Mouse (Mus musculus) adrenal gland, postnatal 36 days (tissue): ENCODE results near the gene Syn3. TPM values are rescaled to one million over a fixed set of nuclear protein-coding genes. Genes with fewer than 3 reads are reported as not detected.

ENCODE experiments used
- DNase-seq, 2 experiments: peaks; one replicate each; pipeline ENCODE4 v3.0.0; 2021; ENCODE audit warnings: mixed read lengths in 1 of 2
- total RNA-seq, 2 experiments: library from RNA; stranded (reverse); gene quantifications; 2 replicates each; pipeline ENCODE4 v1.2.3; 2021

Gene Syn3
- total RNA-seq, 2 experiments from 2014 or later: 1.5 to 2.5 TPM

DNA sequence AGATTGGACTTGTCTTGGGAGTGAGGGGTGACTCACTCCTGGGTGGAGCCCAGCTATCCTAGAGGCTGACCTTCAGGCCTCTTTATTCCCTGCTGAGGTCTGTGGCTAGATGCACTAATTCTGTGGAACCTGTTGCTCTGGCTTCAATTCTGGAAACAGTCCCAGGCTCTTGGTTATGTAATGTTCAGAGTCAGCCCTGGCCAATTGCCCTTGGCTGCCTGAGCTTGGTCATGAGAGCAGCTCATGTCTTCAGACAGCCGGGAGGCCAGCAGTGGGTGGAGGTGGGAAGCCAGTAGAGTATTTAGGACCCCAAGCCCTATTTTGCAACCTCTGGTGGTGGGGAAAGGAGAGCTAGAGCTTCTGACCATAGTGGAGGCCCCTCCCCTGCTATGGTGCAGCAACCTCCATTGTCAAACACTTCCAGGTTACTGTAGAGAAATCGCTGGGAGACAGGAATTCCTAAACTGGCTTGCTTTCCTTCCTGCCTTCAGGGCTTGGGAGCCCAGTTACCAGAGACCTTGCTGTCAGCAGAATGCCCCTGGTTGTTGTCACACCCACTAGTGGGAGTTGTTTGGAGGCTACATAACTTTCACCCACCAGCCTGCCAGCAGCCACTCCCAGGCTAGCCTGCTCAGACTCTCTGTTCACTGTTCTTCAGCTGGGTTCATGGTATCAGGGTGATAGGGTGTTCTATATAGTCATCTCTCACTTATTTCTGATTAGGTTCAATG, 158.9 kb downstream of the Syn3 start:
- DNase-seq: peak; percentile 90 to 92

DNA sequence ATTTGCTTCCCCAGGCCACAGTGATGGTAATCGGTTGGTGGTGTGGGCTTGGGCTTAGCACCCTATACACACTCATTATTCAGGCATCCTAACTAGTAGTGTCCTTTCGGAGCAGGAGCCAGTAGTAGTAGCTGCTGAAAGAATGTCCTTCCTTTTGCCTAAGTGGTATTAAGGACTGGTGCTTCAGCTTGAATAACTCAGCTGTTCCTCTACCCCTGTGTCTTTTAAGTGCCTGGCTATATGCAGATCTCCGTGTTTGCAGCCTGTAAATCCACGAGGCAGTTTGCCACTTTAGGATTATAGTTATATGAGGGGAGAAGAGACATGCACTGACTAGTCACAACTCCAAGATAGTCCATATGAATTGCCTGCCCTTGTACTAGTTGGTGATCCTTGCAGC, 159.6 kb downstream of the Syn3 start:
- DNase-seq: no peak

DNA sequence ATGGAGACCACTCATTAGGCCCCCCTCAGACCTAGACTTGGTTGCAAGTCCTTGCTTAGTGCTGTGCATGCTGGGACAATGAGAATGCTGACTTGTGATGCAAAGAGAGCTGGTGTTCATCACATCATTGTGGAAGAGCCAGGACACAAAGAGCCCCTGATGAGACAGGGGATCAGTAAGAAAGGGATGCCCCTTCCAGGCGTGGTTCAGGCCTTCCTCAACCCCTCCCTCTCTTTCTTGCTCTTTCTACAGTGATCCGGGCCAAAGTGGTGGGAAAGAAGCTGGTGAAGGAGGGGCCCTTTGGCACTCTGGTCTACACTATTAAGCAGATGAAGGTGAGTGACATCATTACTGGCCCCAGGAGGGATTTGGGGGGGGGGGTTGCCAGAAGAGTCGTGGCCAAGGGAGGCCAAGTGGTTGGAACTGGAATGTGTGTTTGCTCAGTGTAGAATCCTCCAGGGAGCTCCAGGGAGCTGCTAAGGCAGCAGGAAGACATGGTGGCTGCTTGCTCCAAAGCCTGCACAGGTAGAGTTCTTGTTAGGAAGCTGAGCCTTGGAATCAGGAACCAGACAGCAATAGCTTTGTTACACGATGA, 160.5 kb downstream of the Syn3 start:
- DNase-seq: no peak

DNA sequence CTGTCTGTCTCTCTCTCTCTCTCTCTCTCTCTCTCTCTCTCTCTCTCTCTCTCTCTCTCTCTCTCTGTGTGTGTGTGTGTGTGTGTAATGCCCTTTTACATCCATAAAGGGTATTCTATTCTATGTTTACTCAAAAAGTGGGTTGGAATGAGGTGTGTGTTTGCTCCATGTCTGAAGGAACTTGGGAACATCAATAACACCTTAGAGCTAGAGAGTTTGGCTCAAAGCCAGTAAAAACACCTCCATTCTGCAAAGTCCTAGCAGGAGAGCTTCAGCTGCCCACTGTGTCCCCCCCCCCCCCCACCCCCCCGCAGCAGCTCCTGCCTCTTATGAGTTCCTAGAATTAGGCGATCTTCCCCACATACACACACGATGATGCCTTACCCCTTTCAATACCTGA, 161.5 kb downstream of the Syn3 start:
- no peak for DNase-seq

DNA sequence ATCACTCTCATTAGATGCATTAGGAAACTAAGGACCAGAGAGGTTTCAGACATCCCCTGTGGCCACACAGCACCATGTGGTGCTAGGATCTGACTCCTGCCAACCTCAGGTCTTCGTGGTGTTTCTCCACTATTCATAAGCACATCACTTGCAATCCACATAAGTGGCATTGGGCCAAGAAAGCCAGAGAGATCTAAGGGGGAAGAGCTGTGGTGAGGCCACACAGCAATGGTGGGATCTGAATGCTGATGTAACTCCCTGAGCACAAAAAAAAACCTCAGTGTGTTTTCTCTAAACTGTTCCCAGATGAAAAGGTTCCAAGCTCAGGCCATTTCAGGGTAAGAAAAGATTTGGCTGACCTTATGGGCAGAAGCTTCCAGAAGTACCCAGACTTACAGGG, 162.2 kb downstream of the Syn3 start:
- DNase-seq: no peak

DNA sequence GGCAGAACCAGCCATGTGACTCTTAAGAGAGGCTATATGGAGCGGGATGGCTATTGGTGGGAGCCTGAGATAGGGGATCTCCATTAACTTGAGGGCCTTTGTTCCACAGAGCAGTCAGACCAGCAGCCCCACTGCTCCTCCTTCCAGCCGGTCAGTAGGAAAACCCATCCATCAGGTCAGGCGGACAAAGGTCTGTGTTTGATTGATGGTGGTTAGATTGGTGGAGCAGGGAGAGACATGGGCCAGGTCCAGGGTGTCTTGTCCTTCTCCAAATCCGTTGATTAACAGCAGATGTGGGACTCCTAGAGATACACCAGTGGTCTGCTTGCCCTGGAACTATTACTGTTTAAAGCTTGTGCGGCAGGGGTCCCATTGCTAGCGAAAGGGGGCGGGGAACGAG, 164.1 kb downstream of the Syn3 start:
- DNase-seq: peak in 1 of 2 experiments; percentile 38

DNA sequence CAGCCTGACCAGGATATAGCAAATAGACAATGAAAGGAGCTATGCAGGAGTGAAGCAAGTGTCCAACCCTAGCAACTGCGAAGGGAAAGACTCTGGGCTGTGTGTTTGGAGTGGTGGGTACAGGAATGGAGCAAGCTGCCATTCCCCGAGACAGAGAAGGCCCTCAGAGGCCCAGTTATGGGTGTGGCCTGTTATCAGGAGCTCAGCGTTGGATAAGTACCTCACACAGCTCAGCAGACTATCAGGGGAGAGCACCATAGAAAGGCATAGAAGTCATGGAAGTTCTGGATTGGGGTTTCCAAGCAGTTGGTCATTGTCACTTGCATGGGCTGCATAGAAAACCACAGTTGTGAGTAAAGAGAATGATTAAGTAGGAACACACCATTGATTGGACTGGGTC, 165.8 kb downstream of the Syn3 start:
- DNase-seq: no peak

DNA sequence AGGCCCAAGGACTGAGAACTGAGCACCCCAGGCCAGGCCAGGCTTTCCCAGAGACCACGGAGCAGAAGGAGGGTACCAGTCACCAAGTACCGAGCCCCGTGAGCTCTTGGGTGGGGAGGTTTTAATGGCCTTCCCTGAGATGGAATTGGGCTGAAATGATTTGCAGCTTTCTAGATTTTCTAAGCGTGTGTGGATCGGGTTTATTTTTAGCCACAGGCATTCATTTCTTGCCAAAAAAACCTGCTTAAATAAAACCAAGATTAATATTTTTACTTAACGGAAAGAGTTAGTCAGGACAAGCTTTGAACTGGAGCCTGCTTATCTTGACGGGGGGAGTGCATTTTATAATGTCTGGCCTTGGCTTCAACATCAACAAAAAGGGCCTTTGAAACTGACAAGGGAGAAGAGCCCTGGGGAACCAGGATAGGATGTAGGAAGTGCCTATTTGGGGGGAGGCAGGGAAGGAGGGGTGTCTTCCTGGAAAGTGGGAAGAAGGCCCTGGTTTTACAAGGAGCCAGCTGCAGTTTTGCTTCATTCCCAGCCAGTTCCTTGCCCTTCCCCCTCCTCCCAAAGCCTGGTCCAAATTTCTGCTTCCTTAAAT, 166.9 kb downstream of the Syn3 start:
- peak; percentile 45 to 64 for DNase-seq

DNA sequence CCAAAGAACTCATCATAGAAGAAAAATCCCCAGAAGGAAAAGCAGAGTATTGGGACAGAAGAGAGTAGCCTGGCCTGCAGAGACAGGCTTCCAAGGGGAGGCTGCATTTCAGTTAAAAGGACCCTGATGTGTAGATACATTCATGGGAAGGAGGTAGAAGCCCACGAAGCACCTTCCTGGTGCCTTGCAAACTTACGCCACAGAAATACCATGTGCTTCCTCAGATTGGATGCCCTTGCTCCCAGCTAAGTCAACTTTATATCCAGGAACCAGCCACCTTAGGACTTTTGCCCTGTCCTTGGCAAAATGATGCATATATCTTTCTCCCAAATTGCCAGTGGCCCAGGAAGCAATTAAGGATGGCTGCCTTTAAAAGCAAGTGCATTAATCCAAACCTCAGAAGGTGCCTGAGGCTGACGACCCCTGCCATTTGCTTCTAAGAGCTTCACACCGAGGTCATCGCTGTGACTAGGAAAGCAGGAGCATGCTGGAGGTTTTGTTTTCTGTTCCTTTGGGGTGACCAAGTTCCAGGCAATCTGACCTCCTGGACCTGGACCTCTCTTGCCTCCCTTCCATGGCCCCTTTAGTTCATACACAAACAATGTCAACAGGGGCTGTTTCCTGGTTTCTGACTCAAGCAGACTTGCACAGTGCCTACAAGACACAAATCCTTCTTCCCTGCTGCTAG, 167.6 kb downstream of the Syn3 start:
- no peak for DNase-seq

DNA sequence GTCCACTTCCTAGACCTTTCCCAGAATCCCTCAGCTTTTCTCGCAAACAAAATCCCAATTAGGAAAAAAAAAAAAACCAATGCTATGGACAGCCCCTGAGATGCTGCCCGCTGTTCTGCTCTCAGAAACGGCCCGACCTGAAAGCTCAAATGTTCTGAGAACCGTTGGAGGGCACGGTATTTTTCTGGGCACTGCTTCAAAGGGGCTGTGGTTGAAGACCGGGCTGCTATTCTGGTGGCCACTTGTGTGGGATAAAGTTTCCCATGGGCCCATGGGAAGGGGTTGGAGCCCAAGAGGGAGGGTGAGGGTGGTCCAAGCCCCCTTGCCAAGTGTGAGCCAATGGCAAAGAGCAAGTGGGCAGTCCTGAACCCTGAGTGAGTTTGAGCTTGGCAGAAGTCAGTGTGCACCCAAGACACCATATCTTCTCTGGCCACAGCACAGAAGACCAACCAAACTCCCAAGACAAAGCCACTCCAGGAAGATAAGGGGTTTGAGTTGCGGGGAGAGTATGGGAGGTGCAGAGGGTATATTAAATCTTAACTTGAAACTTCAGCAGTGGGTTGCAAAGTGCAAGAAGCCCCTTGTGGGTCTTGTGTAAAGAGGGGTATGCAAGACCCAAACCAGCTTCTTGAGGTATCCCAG, 169.3 kb downstream of the Syn3 start:
- no peak for DNase-seq

DNA sequence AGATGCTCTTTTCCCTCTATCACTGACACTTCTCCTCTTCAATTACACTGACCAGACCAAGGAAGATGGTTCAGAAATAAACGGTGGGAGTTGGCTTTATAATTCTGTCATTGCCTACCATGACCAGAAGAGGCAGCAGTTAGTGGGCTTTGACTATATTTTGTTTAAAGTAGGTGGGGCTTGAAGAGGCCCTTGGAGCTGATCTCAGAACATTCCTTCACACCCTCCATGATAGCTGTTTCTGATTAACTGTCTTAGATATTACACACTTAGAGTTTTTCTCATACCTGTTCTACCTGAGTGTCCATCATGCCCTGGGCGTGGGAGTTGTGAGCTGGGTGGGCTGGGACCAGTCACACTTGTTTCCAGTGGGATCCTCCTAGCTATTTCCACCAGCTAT, 170.0 kb downstream of the Syn3 start:
- DNase-seq: no peak

DNA sequence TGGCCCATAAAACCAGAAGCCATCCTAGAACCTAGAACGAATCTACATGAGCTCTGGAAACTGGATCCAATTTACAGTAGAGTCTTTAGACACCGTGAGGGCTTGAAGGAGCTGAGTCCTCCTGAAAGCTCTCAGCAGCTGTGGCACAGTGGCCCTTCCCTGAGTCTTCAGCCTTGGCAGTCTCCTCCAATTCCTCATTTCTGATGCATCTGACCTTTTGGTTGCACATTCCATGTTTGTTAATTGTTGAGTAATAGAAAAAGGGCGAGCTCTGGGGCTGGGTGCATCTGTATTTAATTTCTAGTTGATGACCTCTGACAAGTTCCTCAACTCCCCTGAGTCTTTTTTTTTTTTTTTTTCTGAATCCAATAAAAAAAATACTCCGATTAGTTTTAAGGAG, 170.6 kb downstream of the Syn3 start:
- peak; percentile 59 to 61 for DNase-seq

DNA sequence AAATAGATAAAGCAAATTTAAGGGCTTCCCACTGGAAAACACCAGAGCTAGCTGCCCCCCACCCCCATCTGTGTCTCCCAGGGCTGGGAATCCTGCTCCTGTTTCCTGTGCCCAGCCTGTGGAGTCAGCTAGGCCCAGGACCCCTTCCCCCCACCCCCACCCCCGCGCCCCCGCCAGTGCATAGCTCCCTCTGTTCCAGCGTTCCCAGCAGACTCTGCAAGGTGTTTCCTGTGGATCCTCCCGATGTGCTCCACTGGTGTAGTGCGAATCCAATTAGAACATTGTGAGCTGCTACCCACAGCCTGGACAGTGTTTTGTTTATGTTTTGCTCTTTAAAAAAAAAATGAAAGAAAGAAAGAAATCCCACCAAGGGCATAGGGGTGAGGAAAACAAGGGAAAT, 173.4 kb downstream of the Syn3 start:
- DNase-seq: no peak

DNA sequence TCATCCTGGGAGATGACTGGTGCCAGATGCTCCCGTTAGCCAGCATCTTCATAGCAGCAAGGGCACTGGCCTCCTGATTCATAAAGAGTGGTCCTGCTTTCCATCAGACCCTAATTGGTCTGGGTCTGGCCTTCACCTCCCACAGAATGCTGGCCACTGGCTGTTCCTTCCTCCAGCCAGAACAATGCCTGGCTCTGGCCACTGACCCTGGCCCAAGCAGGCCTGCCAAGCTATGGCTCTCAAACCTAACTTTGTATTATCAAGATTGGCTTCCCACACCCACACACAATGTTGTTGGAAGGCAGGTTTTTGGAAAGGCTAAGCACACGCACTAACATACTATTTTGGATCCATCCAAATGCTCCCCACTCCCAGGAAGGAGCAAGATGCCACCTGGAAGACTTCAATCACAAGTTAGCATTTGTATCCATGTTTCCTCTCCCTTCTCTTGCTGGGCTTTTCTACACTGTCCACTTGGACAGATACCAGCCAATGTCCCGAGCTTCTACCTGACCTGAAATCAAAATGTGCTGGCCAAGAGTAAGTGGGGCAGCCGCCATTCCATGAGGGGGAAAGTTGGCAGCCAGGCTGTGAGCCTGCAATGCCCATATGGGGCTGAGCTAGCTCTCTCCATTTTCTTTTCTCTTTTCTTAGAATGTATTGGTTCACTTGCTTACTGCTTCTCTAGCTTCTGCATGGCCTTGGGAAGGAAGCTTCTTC, 175.3 kb downstream of the Syn3 start:
- DNase-seq: no peak

DNA sequence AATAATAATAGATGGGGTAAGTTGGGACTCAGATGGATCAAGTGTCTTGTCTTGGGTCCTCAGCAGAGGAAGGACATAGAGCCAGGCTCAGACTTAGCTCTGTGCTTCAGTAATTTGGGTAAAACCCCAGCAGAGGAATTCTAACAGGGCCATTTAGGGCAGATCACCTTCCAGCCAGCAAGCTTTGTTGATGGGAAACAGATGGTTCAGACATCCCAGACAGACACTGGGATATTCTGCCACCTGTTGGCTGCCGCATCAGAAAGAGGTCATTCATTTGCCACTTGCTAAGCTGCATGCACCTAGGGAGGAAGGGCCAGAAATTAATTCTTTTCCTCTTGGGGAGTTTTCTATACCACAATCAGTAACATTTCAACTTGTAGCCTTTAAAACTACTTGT, 176.7 kb downstream of the Syn3 start:
- DNase-seq: no peak

DNA sequence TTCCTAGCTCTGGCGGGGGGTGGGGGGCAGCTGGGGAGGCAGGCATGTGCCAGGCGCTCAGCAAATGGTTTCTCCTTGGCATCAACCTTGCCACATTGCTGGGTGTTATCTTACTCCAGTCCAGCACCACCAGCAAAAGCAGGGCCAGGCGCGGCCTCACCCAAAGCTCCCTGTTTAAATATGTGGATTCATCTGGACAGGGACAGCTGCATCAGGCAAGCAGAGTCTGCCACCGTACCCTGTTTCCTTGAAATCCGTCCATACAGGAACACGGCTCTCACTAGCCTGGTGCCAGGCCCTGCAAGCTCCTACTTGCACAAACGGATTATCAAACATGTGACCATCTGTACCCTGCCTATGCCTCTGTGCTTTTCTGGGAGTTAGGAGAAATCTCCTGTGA, 177.5 kb downstream of the Syn3 start:
- no peak for DNase-seq

DNA sequence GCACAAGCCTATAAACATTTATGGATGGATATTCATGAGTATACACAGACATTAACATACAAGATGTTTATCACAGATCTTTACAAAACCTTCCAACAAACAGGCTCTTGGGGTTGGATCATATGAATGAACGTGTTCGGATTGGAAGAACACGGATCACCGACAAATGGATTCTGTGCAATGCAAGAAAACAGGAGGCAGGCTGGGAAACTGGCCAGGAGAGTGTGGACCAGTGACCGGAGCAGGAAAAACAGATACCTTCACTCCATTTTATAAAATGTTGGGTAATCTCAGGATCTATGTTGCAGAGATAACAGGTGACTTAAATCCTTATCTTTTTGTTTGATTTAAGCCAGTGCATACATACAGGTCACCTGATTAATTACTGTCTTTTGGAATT, 178.5 kb downstream of the Syn3 start:
- no peak for DNase-seq

DNA sequence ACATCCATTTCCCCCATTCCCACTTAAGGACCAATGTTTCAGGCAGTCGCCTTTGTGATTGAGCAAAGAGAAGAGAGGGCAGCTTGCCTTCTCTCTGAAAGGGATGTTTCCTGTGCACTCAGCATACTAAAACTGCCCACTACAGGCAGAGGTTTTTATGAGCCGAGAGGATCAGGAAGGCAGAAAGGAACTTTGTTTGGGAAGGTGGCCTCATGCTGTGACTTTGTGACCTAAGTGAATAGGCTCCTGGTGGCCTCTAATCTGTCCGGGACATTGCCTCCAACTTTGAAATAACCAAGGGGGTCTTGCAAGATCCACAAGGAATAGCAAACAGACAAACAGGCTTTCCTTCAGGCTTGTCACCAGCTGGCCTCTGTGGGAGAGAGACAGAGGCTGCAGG, 179.2 kb downstream of the Syn3 start:
- no peak for DNase-seq

DNA sequence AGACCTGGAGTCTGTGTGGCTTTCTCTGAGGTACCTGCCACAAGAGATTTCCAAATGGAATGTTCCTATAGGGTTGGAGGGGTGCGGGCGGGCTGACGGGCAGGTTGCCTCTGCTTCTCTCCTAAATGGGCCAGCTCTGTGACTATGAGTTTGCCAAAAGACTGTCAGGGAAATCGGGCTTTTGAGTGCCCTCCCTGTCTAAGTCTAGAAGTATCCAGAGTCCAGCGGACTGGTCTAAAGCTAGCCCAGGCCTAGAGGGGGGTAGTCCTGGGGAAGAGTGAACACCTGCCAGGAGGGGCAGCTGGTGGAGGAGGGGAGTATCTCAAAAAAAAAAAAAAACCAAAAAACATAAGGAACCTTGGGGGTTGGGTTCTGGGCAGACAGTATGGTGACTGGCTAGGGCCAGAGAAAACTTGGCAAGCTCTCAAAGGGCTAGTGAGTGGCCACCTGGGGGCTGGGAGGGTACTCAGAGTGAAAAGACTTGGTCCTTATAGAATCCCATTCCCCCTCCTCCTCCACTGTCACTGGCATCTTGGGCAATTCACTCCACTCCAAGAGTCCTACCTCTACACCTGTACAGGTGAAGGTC, 180.1 kb downstream of the Syn3 start:
- DNase-seq: no peak

DNA sequence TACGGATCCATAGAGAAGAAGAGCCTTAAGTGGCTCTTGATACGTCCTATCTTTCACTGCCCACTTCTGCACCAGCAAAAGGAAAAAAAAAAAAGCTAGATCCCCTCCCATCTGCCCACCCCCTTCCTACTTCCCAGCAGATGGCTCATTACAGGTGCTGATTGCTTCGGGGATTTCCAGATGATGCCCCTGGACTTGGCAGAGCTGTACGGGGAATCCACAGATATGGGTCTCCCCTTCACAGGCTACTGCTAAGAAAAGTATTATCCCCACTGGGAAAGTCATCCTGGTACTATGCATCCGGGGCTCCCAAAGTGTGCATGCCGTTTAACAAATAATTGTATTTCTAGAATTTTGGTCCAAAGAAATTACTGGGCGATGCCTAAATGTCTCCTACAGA, 181.1 kb downstream of the Syn3 start:
- DNase-seq: no peak

DNA sequence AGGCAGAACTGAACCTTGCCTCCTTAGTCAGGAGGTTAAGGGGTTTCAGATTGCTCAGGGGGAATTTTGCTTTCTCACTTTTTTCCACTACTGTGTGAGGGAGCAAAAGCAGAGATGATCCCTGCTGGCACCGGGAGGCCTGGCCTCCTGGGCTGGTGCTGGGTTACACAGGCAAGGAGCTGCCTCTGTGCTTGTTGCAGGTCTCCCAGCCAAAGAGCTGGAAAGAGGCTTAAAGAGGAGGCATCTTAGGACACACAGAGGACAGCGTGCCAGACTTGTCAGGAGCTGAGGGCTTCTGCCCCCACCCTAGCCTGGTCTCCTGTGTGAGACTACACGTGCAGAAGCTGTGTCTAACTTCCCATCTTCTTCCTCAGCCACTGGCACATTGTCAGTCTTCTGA, 183.2 kb downstream of the Syn3 start:
- no peak for DNase-seq

DNA sequence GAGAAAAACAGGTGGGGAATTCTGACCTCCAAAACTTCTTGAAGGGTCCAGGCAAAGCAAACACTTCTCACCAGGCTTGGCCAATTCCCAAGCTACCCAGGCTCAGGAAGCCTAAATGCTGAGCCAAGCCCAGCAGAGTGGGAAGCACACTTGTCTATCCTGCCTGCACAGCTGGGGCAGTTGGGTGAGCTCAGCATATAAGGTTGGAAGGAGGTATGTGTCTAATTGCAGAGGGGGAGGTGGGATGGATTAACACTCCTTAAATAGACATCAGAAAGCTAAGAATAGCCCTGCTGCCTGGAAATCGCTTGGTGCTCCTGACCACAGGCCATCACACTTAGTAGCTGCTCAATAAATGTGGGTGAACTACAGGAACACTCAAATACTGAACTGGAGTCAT, 185.2 kb downstream of the Syn3 start:
- no peak for DNase-seq
